Mouse (Mus musculus): ENCODE data around the gene Trpc7. TPM values are rescaled to one million over a fixed set of nuclear protein-coding genes. Genes with fewer than 3 reads are reported as not detected.

Gene Trpc7
- polyA plus RNA-seq, 1 experiment: 0.01 TPM

DNA sequence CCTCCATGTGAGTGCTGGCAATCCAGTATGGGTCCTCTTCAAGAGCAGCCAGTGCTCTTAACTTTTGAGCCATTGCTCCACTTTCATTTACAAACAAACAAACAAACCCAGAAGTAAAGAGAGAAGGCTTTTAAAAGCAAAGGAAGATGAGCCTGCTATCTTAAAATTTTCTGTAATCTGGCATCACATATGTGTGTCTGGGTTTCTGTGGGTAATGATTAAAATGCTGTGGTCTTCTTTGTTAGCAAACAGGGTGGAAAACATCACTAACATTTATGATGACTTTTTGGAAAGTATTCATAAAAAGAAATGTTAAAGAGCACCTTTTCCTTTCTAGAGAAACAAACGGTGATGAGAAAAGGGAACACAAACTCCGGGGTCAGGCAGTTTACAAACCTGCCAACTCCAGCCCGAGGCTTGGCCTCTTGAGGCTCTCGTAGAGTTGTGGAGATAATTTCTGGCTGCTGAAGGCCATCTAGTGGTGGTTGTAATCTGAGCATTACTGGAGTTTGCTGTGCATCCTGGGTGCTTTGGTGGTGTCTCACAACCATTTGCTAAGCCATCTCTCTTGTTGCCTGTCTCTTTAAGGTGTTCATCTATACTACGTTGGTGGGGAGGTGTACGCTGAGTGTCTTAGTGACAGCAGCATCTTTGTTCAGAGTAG, 160.4 kb downstream of the Trpc7 start:
- no peaks in the 10 kb centered on the region for H3K27me3 ChIP-seq (ENCODE audit: control insufficient read depth, insufficient read depth, insufficient read length)
- H3K4me3 ChIP-seq: no peak overlapping the region
- H3K4me2 ChIP-seq (ENCODE audit: low read depth): no peak overlapping the region
- no peaks in the 10 kb centered on the region for H3K79me2 ChIP-seq (ENCODE audit: control insufficient read depth, insufficient read depth)
- TF ChIP-seq CEBPB (IDR thresholded peaks at IDR 0.05; ENCODE audit: insufficient read depth, poor library complexity, severe bottlenecking) (no peak), MAX (IDR thresholded peaks at IDR 0.05; ENCODE audit: low read depth) (no peak), MYOG (IDR thresholded peaks at IDR 0.05; ENCODE audit: control insufficient read depth in 1 of 3, insufficient read depth in 1 of 3, insufficient read length in 2 of 3, low read depth in 2 of 3) (no peak), E2F4 (IDR thresholded peaks at IDR 0.05; ENCODE audit: insufficient read depth) (no peak), POLR2A (IDR thresholded peaks at IDR 0.05; ENCODE audit: insufficient read length, low read depth) (no peak), POLR2AphosphoS2 (IDR thresholded peaks at IDR 0.05; ENCODE audit: insufficient read length, low read depth) (no peak), TCF3 (IDR thresholded peaks at IDR 0.05; ENCODE audit: insufficient read length, low read depth) (no peak), TCF12 (IDR thresholded peaks at IDR 0.05; ENCODE audit: insufficient read depth, poor library complexity, severe bottlenecking) (no peak), SRF (IDR thresholded peaks at IDR 0.05; ENCODE audit: control insufficient read depth, insufficient read length, low read depth) (no peak)
- H3ac ChIP-seq (ENCODE audit: control insufficient read depth, insufficient read length): no peak overlapping the region
- peaks cover 68% of the 10 kb centered on the region for H3K36me3 ChIP-seq (ENCODE audit: control insufficient read depth, insufficient read depth)

GRCm38 (mm10) chr13:56734617-56735016, 161.2 kb downstream of the Trpc7 start:
- no peak for TF ChIP-seq SRF (IDR thresholded peaks at IDR 0.05; ENCODE audit: control insufficient read depth, insufficient read length, low read depth)
- no peak for TF ChIP-seq E2F4 (IDR thresholded peaks at IDR 0.05; ENCODE audit: insufficient read depth)
- TF ChIP-seq CEBPB (IDR thresholded peaks at IDR 0.05; ENCODE audit: insufficient read depth, poor library complexity, severe bottlenecking): no peak
- no peak for TF ChIP-seq POLR2AphosphoS2 (IDR thresholded peaks at IDR 0.05; ENCODE audit: insufficient read length, low read depth)
- TF ChIP-seq MYOD1 (IDR thresholded peaks at IDR 0.05; ENCODE audit: control insufficient read depth in 1 of 3, insufficient read length in 2 of 3, low read depth in 2 of 3): no peak
- no peak for TF ChIP-seq REST (IDR thresholded peaks at IDR 0.05; ENCODE audit: insufficient read depth, insufficient read length)
- TF ChIP-seq USF1 (IDR thresholded peaks at IDR 0.05; ENCODE audit: low read depth): no peak
- no peak for TF ChIP-seq MAX (IDR thresholded peaks at IDR 0.05; ENCODE audit: low read depth)
- H3K36me3 ChIP-seq (ENCODE audit: control insufficient read depth, insufficient read depth): peaks cover 70% of the 10 kb centered on the region
- H3ac ChIP-seq (ENCODE audit: control insufficient read depth, insufficient read length): no peak overlapping the region
- H3K79me2 ChIP-seq (ENCODE audit: control insufficient read depth, insufficient read depth): no peaks in the 10 kb centered on the region
- H3K4me2 ChIP-seq (ENCODE audit: low read depth): no peak overlapping the region
- H3K27me3 ChIP-seq (ENCODE audit: control insufficient read depth, insufficient read depth, insufficient read length): no peaks in the 10 kb centered on the region
- H3K4me3 ChIP-seq: no peak overlapping the region

DNA sequence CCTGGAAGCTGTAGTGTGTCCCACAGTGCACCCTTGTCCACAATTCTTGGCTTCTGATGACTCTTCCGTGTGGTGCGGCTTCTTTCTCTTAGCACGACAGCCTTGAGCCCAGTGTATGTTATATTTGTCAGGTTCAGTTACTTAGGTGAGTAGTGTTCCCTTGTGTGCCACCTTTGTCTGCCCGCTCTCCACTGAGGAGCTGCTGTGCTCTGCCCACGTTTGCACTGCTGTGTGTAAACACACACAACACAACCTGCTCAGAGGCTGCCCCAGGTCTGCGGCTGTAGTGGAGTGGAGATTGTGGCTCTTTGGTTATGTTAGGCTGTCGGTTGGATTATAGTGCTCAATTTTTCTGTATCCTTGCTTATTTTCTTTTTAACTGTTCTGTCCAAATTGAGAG, 166.7 kb downstream of the Trpc7 start:
- Histone ChIP-seq H3K79me2 (ENCODE audit: control insufficient read depth, insufficient read depth) (peaks cover 14% of the 10 kb centered on the region), H3K4me3 (no peak overlapping the region), H3K27me3 (ENCODE audit: control insufficient read depth, insufficient read depth, insufficient read length) (no peaks in the 10 kb centered on the region), H3K36me3 (ENCODE audit: control insufficient read depth, insufficient read depth) (peaks cover 64% of the 10 kb centered on the region), H3K4me2 (ENCODE audit: low read depth) (no peak overlapping the region), H3ac (ENCODE audit: control insufficient read depth, insufficient read length) (no peak overlapping the region)
- TF ChIP-seq TCF12 (IDR thresholded peaks at IDR 0.05; ENCODE audit: insufficient read depth, poor library complexity, severe bottlenecking) (no peak), POLR2A (IDR thresholded peaks at IDR 0.05; ENCODE audit: insufficient read length, low read depth) (no peak), REST (IDR thresholded peaks at IDR 0.05; ENCODE audit: insufficient read depth, insufficient read length) (no peak), USF1 (IDR thresholded peaks at IDR 0.05; ENCODE audit: low read depth) (no peak), MAX (IDR thresholded peaks at IDR 0.05; ENCODE audit: low read depth) (no peak), CEBPB (IDR thresholded peaks at IDR 0.05; ENCODE audit: insufficient read depth, poor library complexity, severe bottlenecking) (no peak), E2F4 (IDR thresholded peaks at IDR 0.05; ENCODE audit: insufficient read depth) (no peak), MYOD1 (IDR thresholded peaks at IDR 0.05; ENCODE audit: control insufficient read depth in 1 of 3, insufficient read length in 2 of 3, low read depth in 2 of 3) (no peak), MYOG (IDR thresholded peaks at IDR 0.05; ENCODE audit: control insufficient read depth in 1 of 3, insufficient read depth in 1 of 3, insufficient read length in 2 of 3, low read depth in 2 of 3) (no peak), TCF3 (IDR thresholded peaks at IDR 0.05; ENCODE audit: insufficient read length, low read depth) (no peak), POLR2AphosphoS2 (IDR thresholded peaks at IDR 0.05; ENCODE audit: insufficient read length, low read depth) (no peak)

DNA sequence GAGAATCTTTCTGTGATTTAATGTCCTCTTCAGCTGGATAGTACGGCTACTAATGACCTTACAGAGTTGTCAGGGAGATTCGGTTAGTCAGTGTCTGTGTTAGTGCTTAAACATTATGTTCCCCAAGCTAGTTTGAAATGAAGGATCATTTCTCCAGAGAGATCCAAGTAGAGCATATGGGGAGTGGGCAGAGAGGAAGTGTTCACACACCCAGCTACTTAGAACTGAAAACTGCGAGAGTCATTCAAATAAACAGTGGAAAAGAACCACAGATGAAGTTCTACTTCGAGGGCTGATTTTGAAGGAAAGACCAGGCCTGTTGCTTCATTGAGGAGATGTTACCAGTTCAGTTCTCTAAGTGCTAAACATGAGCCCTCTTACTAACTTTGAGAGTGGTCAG, 169.2 kb downstream of the Trpc7 start:
- TF ChIP-seq MYOG (IDR thresholded peaks at IDR 0.05; ENCODE audit: control insufficient read depth in 1 of 3, insufficient read depth in 1 of 3, insufficient read length in 2 of 3, low read depth in 2 of 3) (no peak), POLR2AphosphoS2 (IDR thresholded peaks at IDR 0.05; ENCODE audit: insufficient read length, low read depth) (no peak), USF1 (IDR thresholded peaks at IDR 0.05; ENCODE audit: low read depth) (no peak), TCF3 (IDR thresholded peaks at IDR 0.05; ENCODE audit: insufficient read length, low read depth) (no peak), MYOD1 (IDR thresholded peaks at IDR 0.05; ENCODE audit: control insufficient read depth in 1 of 3, insufficient read length in 2 of 3, low read depth in 2 of 3) (no peak), REST (IDR thresholded peaks at IDR 0.05; ENCODE audit: insufficient read depth, insufficient read length) (no peak), POLR2A (IDR thresholded peaks at IDR 0.05; ENCODE audit: insufficient read length, low read depth) (no peak)
- peaks cover 39% of the 10 kb centered on the region for H3K79me2 ChIP-seq (ENCODE audit: control insufficient read depth, insufficient read depth)
- no peak overlapping the region for H3K4me3 ChIP-seq
- no peaks in the 10 kb centered on the region for H3K27me3 ChIP-seq (ENCODE audit: control insufficient read depth, insufficient read depth, insufficient read length)
- no peak overlapping the region for H3K4me2 ChIP-seq (ENCODE audit: low read depth)
- H3ac ChIP-seq (ENCODE audit: control insufficient read depth, insufficient read length): no peak overlapping the region
- peaks cover 53% of the 10 kb centered on the region for H3K36me3 ChIP-seq (ENCODE audit: control insufficient read depth, insufficient read depth)

Other genes with a start within 250 kb of the Trpc7 start
- gene Smad5, start 193.0 kb downstream of the Trpc7 start, polyA plus RNA-seq (2012; fragmentation: generic; extraction: Trizol): 12.7 TPM
- gene Gm45623, start 142.2 kb downstream of the Trpc7 start, polyA plus RNA-seq (2012; fragmentation: generic; extraction: Trizol): not detected